In genomic region chr1:74884196-74885141, GRCm38 (mm10) we compare ENCODE assay signal across 8 mouse cellular contexts. TPM values are rescaled to one million over a fixed set of nuclear protein-coding genes. Genes with fewer than 3 reads are reported as not detected.
A peak's percentile ranks its signal among the peaks of the same experiment; 100 is the strongest.
DNase-seq lines count a peak whose midpoint lies in the region; ATAC-seq and TF ChIP-seq lines count a peak whose summit lies in the region.
"Had no signal": no experiment of that assay in that cellular context is flagged by ENCODE, and none has a peak within 500 bp of the region (broad histone marks: within the 10 kb centered on the region; RNA-seq: fewer than 3 reads in every experiment).

No protein-coding gene starts in this region.

- DNase-seq in lung, postnatal 0 days (ENCODE audit: low spot score) = no peak
- no peak for DNase-seq in lung, postnatal 25 days (ENCODE audit: low spot score)
- no peak for DNase-seq in heart, postnatal 0 days (ENCODE audit: low spot score)
- no peak for DNase-seq in urinary bladder, adult 2 months (ENCODE audit: low spot score)
- no peak for DNase-seq in urinary bladder, postnatal 36 days (ENCODE audit: low spot score in 2 of 2)

- peak overlapping the region; percentile 27 for H3K4me3 ChIP-seq in lung, postnatal 0 days (ENCODE audit: low read depth, low read length)
- peak overlapping the region; percentile 38 for H3K4me3 ChIP-seq in heart, postnatal 0 days (ENCODE audit: low read depth, low read length)
- H3K4me3 ChIP-seq in liver, embryonic 15.5 days (replicated peaks) = no peak overlapping the region

- H3K36me3 ChIP-seq in lung, postnatal 0 days (ENCODE audit: insufficient read depth, low read length) = no peaks in the 10 kb centered on the region
- H3K36me3 ChIP-seq in heart, postnatal 0 days (replicated peaks; ENCODE audit: control insufficient read depth, insufficient read depth, low read length) = no peaks in the 10 kb centered on the region
- H3K36me3 ChIP-seq in liver, embryonic 15.5 days (replicated peaks) = no peaks in the 10 kb centered on the region

- no peaks in the 10 kb centered on the region for H3K4me1 ChIP-seq in lung, postnatal 0 days (ENCODE audit: insufficient read depth, low read depth, low read length)
- H3K4me1 ChIP-seq in heart, postnatal 0 days (ENCODE audit: control insufficient read depth, insufficient read depth) = peaks cover 6% of the 10 kb centered on the region; the same call in 1 of the 2 replicates
- 0 out of 2 replicates have a peak, but pooled peaks cover 3% of the 10 kb centered on the region for H3K4me1 ChIP-seq in liver, embryonic 15.5 days (replicated peaks)

- H3K4me2 ChIP-seq in lung, postnatal 0 days (replicated peaks; ENCODE audit: low read depth, low read length) = peak overlapping the region; percentile 37
- peak overlapping the region; percentile 54 for H3K4me2 ChIP-seq in heart, postnatal 0 days (ENCODE audit: low read depth, low read length)
- peak overlapping the region; percentile 15 for H3K4me2 ChIP-seq in liver, embryonic 15.5 days

- TF ChIP-seq EP300 in lung, postnatal 0 days (IDR thresholded peaks at IDR 0.05) = no peak
- TF ChIP-seq EP300 in heart, postnatal 0 days (IDR thresholded peaks at IDR 0.05; ENCODE audit: low read depth) = no peak

- H3K9me3 ChIP-seq in lung, postnatal 0 days (ENCODE audit: low read length) = no peaks in the 10 kb centered on the region
- no peaks in the 10 kb centered on the region for H3K9me3 ChIP-seq in heart, postnatal 0 days (replicated peaks; ENCODE audit: control insufficient read depth, low read length)
- H3K9me3 ChIP-seq in liver, embryonic 15.5 days (replicated peaks) = no peaks in the 10 kb centered on the region

- no peak for TF ChIP-seq CTCF in lung, postnatal 0 days (IDR thresholded peaks at IDR 0.05)
- TF ChIP-seq CTCF in heart, postnatal 0 days (IDR thresholded peaks at IDR 0.05; ENCODE audit: low read depth) = no peak

- peaks cover 64% of the 10 kb centered on the region for H3K27me3 ChIP-seq in lung, postnatal 0 days (replicated peaks; ENCODE audit: insufficient read depth, low read length)
- peaks cover 86% of the 10 kb centered on the region for H3K27me3 ChIP-seq in heart, postnatal 0 days (ENCODE audit: control insufficient read depth, insufficient read depth, low read length)
- H3K27me3 ChIP-seq in liver, embryonic 15.5 days = peaks cover 92% of the 10 kb centered on the region

- ATAC-seq in lung, postnatal 0 days = no peak
- no peak for ATAC-seq in heart, postnatal 0 days (ENCODE audit: insufficient read depth, low read depth)
- ATAC-seq in liver, embryonic 15.5 days (ENCODE audit: insufficient read depth) = no peak
- ATAC-seq in erythroblast, adult 5-6 weeks (replicated peaks; ENCODE audit: low FRiP score, poor library complexity, severe bottlenecking) = no peak

- WGBS in lung, postnatal 0 days = 1% methylated on average over 53 of the region's 57 CpGs
- WGBS in heart, postnatal 0 days = 1% methylated on average over 57 of the region's 57 CpGs
- WGBS in liver, embryonic 15.5 days (ENCODE audit: insufficient replicate concordance) = under 1% methylated on average over 57 of the region's 57 CpGs

- H3K9ac ChIP-seq in lung, postnatal 0 days (replicated peaks; ENCODE audit: low read depth) = no peak overlapping the region
- no peak overlapping the region for H3K9ac ChIP-seq in heart, postnatal 0 days (replicated peaks; ENCODE audit: low read depth, low read length)
- H3K9ac ChIP-seq in liver, embryonic 15.5 days = no peak overlapping the region

- H3K27ac ChIP-seq in lung, postnatal 0 days (ENCODE audit: low read length) = no peak overlapping the region
- no peak overlapping the region for H3K27ac ChIP-seq in heart, postnatal 0 days (ENCODE audit: low read depth)
- H3K27ac ChIP-seq in liver, embryonic 15.5 days (replicated peaks) = no peak overlapping the region

RNA-seq across cellular contexts. Expression of gene Fev, which starts 0.8 kb away (rescaled TPM):
- not detected in 2 replicates for polyA plus RNA-seq in lung, postnatal 0 days (2015; fragmentation: Nextera tagmentation; extraction: Ambion mirVana)
- not detected in 2 replicates for total RNA-seq in heart, postnatal 0 days (2014; rRNA removed; ENCODE audit: low replicate concordance)
- polyA plus RNA-seq in heart, postnatal 0 days (2015; fragmentation: Nextera tagmentation; extraction: Ambion mirVana) = 0.23 and 0.34 TPM in 2 replicates
- 0.09 TPM in 1 of 2 replicates, not detected in the other for polyA plus RNA-seq in liver, embryonic 15.5 days (2015; fragmentation: Nextera tagmentation; extraction: Ambion mirVana)
- total RNA-seq in erythroblast, adult 5-6 weeks (2015; ENCODE audit: low replicate concordance) = not detected in 2 replicates
- not detected in 2 replicates for total RNA-seq in erythroblast, adult 5-6 weeks (2017; ENCODE audit: low replicate concordance)
- polyA plus RNA-seq in urinary bladder, adult 2 months (2012; rRNA removed) = not detected in 2 replicates
- total RNA-seq: layer of hippocampus, postnatal 10 days had no signal

RNA-seq across cellular contexts. Expression of gene Cryba2, which starts 8.5 kb away (rescaled TPM):
- not detected in 2 replicates for polyA plus RNA-seq in lung, postnatal 0 days (2015; fragmentation: Nextera tagmentation; extraction: Ambion mirVana)
- not detected in 2 replicates for total RNA-seq in heart, postnatal 0 days (2014; rRNA removed; ENCODE audit: low replicate concordance)
- not detected in 2 replicates for polyA plus RNA-seq in heart, postnatal 0 days (2015; fragmentation: Nextera tagmentation; extraction: Ambion mirVana)
- not detected in 2 replicates for polyA plus RNA-seq in liver, embryonic 15.5 days (2015; fragmentation: Nextera tagmentation; extraction: Ambion mirVana)
- total RNA-seq in erythroblast, adult 5-6 weeks (2015; ENCODE audit: low replicate concordance) = not detected in 2 replicates
- not detected in 2 replicates for total RNA-seq in erythroblast, adult 5-6 weeks (2017; ENCODE audit: low replicate concordance)
- not detected in 2 replicates for polyA plus RNA-seq in urinary bladder, adult 2 months (2012; rRNA removed)

RNA-seq across cellular contexts. Expression of gene Cdk5r2, which starts 29.7 kb away (rescaled TPM):
- polyA plus RNA-seq in lung, postnatal 0 days (2015; fragmentation: Nextera tagmentation; extraction: Ambion mirVana) = not detected in 2 replicates
- total RNA-seq in heart, postnatal 0 days (2014; rRNA removed; ENCODE audit: low replicate concordance) = not detected in 2 replicates
- polyA plus RNA-seq in heart, postnatal 0 days (2015; fragmentation: Nextera tagmentation; extraction: Ambion mirVana) = not detected in 2 replicates
- polyA plus RNA-seq in liver, embryonic 15.5 days (2015; fragmentation: Nextera tagmentation; extraction: Ambion mirVana) = not detected in 2 replicates
- total RNA-seq in erythroblast, adult 5-6 weeks (2015; ENCODE audit: low replicate concordance) = not detected in 2 replicates
- not detected in 2 replicates for total RNA-seq in erythroblast, adult 5-6 weeks (2017; ENCODE audit: low replicate concordance)
- polyA plus RNA-seq in urinary bladder, adult 2 months (2012; rRNA removed) = 0.03 and 0.13 TPM in 2 replicates

RNA-seq across cellular contexts. Expression of gene Cfap65, which starts 50.9 kb away (rescaled TPM):
- 2.0 and 2.3 TPM in 2 replicates for polyA plus RNA-seq in lung, postnatal 0 days (2015; fragmentation: Nextera tagmentation; extraction: Ambion mirVana)
- total RNA-seq in heart, postnatal 0 days (2014; rRNA removed; ENCODE audit: low replicate concordance) = 0.04 TPM in 1 of 2 replicates, not detected in the other
- 0.05 TPM in 1 of 2 replicates, not detected in the other for polyA plus RNA-seq in heart, postnatal 0 days (2015; fragmentation: Nextera tagmentation; extraction: Ambion mirVana)
- not detected in 2 replicates for polyA plus RNA-seq in liver, embryonic 15.5 days (2015; fragmentation: Nextera tagmentation; extraction: Ambion mirVana)
- total RNA-seq in erythroblast, adult 5-6 weeks (2015; ENCODE audit: low replicate concordance) = not detected in 2 replicates
- not detected in 2 replicates for total RNA-seq in erythroblast, adult 5-6 weeks (2017; ENCODE audit: low replicate concordance)
- polyA plus RNA-seq in urinary bladder, adult 2 months (2012; rRNA removed) = 0.01 TPM in 1 of 2 replicates, not detected in the other
